Mouse (Mus musculus): ENCODE data around the gene Pbx1. TPM values are rescaled to one million over a fixed set of nuclear protein-coding genes. Genes with fewer than 3 reads are reported as not detected.
A peak's percentile ranks its signal among the peaks of the same experiment; 100 is the strongest.

The Pbx1 gene
- polyA plus RNA-seq, 1 experiment, result 141 TPM

GRCm38 (mm10) chr1:168231548-168232429 is 200.3 kb downstream of the Pbx1 start:
- no peak for DNase-seq (ENCODE audit: low read depth)
- no peak for TF ChIP-seq POLR2A (IDR thresholded peaks at IDR 0.05; ENCODE audit: borderline replicate concordance, extremely low read depth, insufficient read depth, insufficient read length, poor library complexity, severe bottlenecking)
- TF ChIP-seq CTCF (IDR thresholded peaks at IDR 0.05; ENCODE audit: borderline replicate concordance, extremely low read depth, insufficient read depth, insufficient read length), result peak; percentile 2; the same call in 1 of the 2 replicates

- TF ChIP-seq POLR2A (IDR thresholded peaks at IDR 0.05; ENCODE audit: borderline replicate concordance, extremely low read depth, insufficient read depth, insufficient read length, poor library complexity, severe bottlenecking) (no peak), CTCF (IDR thresholded peaks at IDR 0.05; ENCODE audit: borderline replicate concordance, extremely low read depth, insufficient read depth, insufficient read length) (no peak)
- no peak for DNase-seq (ENCODE audit: low read depth)
Observed at GRCm38 (mm10) chr1:168230858-168231257, 201.2 kb downstream of the Pbx1 start.

- DNase-seq (ENCODE audit: low read depth), result peak; percentile 80
- no peak for TF ChIP-seq CTCF (IDR thresholded peaks at IDR 0.05; ENCODE audit: borderline replicate concordance, extremely low read depth, insufficient read depth, insufficient read length)
- no peak for TF ChIP-seq POLR2A (IDR thresholded peaks at IDR 0.05; ENCODE audit: borderline replicate concordance, extremely low read depth, insufficient read depth, insufficient read length, poor library complexity, severe bottlenecking)
Observed at GRCm38 (mm10) chr1:168230134-168230533, 201.9 kb downstream of the Pbx1 start.

- no peak for DNase-seq (ENCODE audit: low read depth)
- TF ChIP-seq CTCF (IDR thresholded peaks at IDR 0.05; ENCODE audit: borderline replicate concordance, extremely low read depth, insufficient read depth, insufficient read length) (no peak), POLR2A (IDR thresholded peaks at IDR 0.05; ENCODE audit: borderline replicate concordance, extremely low read depth, insufficient read depth, insufficient read length, poor library complexity, severe bottlenecking) (no peak)
Observed at GRCm38 (mm10) chr1:168228756-168229526, 203.1 kb downstream of the Pbx1 start.

DNA sequence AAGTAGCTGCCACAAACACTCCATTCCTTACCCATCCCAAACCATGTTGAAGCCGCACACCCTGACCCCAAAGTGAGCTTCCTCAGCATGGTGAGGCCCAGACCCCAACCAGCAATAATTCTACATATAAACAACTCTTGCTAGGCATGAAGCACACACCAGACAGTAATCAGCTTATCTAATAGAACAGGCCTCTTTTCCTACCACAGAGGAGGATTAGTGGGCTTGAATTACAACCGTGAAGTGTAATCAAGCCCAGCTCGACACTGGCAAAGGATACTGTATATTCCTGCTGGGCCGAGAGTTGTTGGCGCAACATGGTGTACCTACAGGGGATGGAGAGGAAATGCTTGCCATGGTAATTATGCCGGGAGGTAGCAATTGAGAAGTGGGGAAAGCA is 205.9 kb downstream of the Pbx1 start:
- DNase-seq (ENCODE audit: low read depth), result peak; percentile 83
- TF ChIP-seq CTCF (IDR thresholded peaks at IDR 0.05; ENCODE audit: borderline replicate concordance, extremely low read depth, insufficient read depth, insufficient read length), result no peak
- TF ChIP-seq POLR2A (IDR thresholded peaks at IDR 0.05; ENCODE audit: borderline replicate concordance, extremely low read depth, insufficient read depth, insufficient read length, poor library complexity, severe bottlenecking), result no peak

- no peak for TF ChIP-seq CTCF (IDR thresholded peaks at IDR 0.05; ENCODE audit: borderline replicate concordance, extremely low read depth, insufficient read depth, insufficient read length)
- TF ChIP-seq POLR2A (IDR thresholded peaks at IDR 0.05; ENCODE audit: borderline replicate concordance, extremely low read depth, insufficient read depth, insufficient read length, poor library complexity, severe bottlenecking), result no peak
- DNase-seq (ENCODE audit: low read depth), result no peak
Observed at GRCm38 (mm10) chr1:168225595-168226127, 206.4 kb downstream of the Pbx1 start.

DNA sequence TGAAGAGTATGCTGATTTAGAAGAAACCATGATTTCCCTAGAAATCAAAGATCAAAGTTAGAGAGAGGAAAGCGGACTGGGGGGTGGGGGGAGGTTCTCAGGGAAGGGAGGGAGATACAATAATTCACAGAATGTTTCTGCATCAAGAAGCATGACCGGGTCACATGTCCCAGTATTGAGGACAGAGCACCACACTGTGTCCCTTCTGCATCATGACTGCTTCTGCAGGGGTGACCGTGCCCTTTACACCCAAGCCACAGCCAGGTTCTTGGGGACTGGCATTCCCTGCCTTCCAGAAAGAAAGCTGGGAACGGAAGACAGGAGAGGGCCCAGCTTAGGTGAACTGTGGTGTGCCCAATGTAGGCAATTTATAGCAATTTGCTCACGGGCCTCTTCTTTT is 207.9 kb downstream of the Pbx1 start:
- no peak for DNase-seq (ENCODE audit: low read depth)

DNA sequence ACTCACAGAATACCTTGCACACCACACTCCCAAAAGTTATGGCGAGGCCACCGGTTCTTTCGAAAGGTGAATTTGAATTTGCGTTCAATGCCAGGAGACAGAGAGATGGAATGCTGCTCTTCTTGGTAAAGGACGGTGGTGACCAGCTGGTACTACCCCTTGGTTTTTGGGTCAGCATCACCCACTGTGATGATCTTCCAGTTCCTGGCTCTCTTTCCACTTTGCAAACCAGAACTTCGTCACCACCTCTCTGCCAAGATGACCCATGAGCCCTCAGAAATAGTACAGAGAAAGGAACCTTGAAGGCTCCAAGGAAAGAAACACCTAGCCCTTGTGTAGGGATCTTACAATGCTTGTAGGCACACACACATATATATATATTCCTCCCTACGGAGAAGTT is 209.3 kb downstream of the Pbx1 start:
- no peak for DNase-seq (ENCODE audit: low read depth)
- no peak for TF ChIP-seq CTCF (IDR thresholded peaks at IDR 0.05; ENCODE audit: borderline replicate concordance, extremely low read depth, insufficient read depth, insufficient read length)
- no peak for TF ChIP-seq POLR2A (IDR thresholded peaks at IDR 0.05; ENCODE audit: borderline replicate concordance, extremely low read depth, insufficient read depth, insufficient read length, poor library complexity, severe bottlenecking)

More for the DNA sequence above, 207.9 kb downstream of the Pbx1 start:
- TF ChIP-seq CTCF (IDR thresholded peaks at IDR 0.05; ENCODE audit: borderline replicate concordance, extremely low read depth, insufficient read depth, insufficient read length), result no peak
- no peak for TF ChIP-seq POLR2A (IDR thresholded peaks at IDR 0.05; ENCODE audit: borderline replicate concordance, extremely low read depth, insufficient read depth, insufficient read length, poor library complexity, severe bottlenecking)

GRCm38 (mm10) chr1:168221071-168221521 is 211.0 kb downstream of the Pbx1 start:
- TF ChIP-seq POLR2A (IDR thresholded peaks at IDR 0.05; ENCODE audit: borderline replicate concordance, extremely low read depth, insufficient read depth, insufficient read length, poor library complexity, severe bottlenecking) (no peak), CTCF (IDR thresholded peaks at IDR 0.05; ENCODE audit: borderline replicate concordance, extremely low read depth, insufficient read depth, insufficient read length) (peak; percentile 25; the same call in 1 of the 2 replicates)
- DNase-seq (ENCODE audit: low read depth), result peak; percentile 86

DNA sequence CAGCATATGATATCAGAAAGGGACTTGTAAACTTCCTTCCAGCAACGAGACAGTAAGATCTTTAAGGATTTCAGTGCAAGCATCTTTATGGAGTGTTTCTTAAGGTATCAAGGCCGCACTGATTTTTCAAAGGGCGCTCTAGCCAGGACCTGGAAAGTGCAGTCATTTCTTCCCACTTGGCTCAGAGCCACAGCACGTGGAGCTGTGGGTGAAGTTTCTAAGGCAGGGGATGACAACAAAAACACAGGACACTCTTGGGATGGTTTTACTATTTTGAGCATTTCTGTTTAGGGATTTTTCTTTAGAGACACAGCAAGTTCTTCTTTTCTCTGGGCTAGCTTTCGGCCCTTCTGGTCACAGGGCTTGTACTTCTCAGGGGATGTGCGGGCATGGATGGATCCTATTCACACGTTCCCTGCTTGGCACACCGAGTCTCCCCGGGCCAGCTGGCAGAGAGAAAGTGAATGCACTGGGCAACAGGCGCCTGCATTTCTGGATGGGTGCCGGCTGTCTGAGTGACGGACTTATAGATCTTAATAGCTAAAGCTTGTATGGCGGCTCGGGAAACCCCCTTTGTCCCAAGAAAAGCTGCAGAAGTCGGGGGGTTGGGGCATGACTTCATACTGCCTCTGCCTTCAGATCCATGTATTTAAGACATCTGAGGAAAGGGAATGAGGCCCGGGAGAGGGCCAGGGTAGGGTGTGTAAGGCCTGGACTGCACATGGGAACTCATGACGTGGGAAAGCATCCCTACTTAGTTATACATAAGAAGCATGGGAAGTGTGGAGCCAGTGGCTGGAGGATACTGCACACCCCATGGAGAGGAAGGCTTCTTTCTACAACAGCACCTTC is 215.9 kb downstream of the Pbx1 start:
- no peak for TF ChIP-seq CTCF (IDR thresholded peaks at IDR 0.05; ENCODE audit: borderline replicate concordance, extremely low read depth, insufficient read depth, insufficient read length)
- TF ChIP-seq POLR2A (IDR thresholded peaks at IDR 0.05; ENCODE audit: borderline replicate concordance, extremely low read depth, insufficient read depth, insufficient read length, poor library complexity, severe bottlenecking), result no peak
- DNase-seq (ENCODE audit: low read depth), result peak; percentile 94

All from brain, embryonic 14.5 days (tissue).